Mouse (Mus musculus) embryo, embryonic 10 days (tissue): Measurements from ENCODE around the gene Mpc1.
A peak's percentile ranks its signal among the peaks of the same experiment; 100 is the strongest.

Experiments used
- DNase-seq: peaks from one replicate; pipeline ENCODE4 v3.0.0-alpha.2; 2015; ENCODE audit warnings: low spot score

Mpc1 gene

GRCm38 (mm10) chr17:8282821-8283525 is at the start of gene Mpc1:
Mpc1 (plus strand) TSS chr17:8282904.
- peak; percentile 55 for DNase-seq

GRCm38 (mm10) chr17:8233618-8234214 is 49.0 kb upstream of the Mpc1 start:
- no peak for DNase-seq

- DNase-seq, result no peak
These were observed 48.2 kb upstream of the Mpc1 start for GRCm38 (mm10) chr17:8234537-8234936.

GRCm38 (mm10) chr17:8235743-8236142 is 47.0 kb upstream of the Mpc1 start, which contains the start of gene Ccr6:
Ccr6 (plus strand) TSS chr17:8236043.
- no peak for DNase-seq

- no peak for DNase-seq
These were observed 44.5 kb upstream of the Mpc1 start for GRCm38 (mm10) chr17:8238012-8238710.

GRCm38 (mm10) chr17:8239561-8239960 is 43.1 kb upstream of the Mpc1 start:
- DNase-seq, result no peak

- DNase-seq, result no peak
These were observed 42.2 kb upstream of the Mpc1 start for GRCm38 (mm10) chr17:8240517-8240916.

- DNase-seq, result no peak
These were observed 41.1 kb upstream of the Mpc1 start for GRCm38 (mm10) chr17:8241645-8242044.

GRCm38 (mm10) chr17:8242186-8242585 is 40.5 kb upstream of the Mpc1 start:
- DNase-seq, result no peak

GRCm38 (mm10) chr17:8244124-8244523 is 38.6 kb upstream of the Mpc1 start:
- DNase-seq, result no peak

GRCm38 (mm10) chr17:8246102-8246754 is 36.5 kb upstream of the Mpc1 start:
- DNase-seq, result no peak

GRCm38 (mm10) chr17:8251704-8252103 is 31.0 kb upstream of the Mpc1 start:
- no peak for DNase-seq

GRCm38 (mm10) chr17:8254268-8254667 is 28.4 kb upstream of the Mpc1 start:
- DNase-seq, result no peak

GRCm38 (mm10) chr17:8254914-8255313 is 27.8 kb upstream of the Mpc1 start:
- DNase-seq, result no peak

GRCm38 (mm10) chr17:8255583-8255982 is 27.1 kb upstream of the Mpc1 start:
- no peak for DNase-seq

- DNase-seq, result no peak
These were observed 25.7 kb upstream of the Mpc1 start for GRCm38 (mm10) chr17:8256982-8257381.

- peak; percentile 78 for DNase-seq
These were observed 18.1 kb upstream of the Mpc1 start for GRCm38 (mm10) chr17:8264638-8265037.

GRCm38 (mm10) chr17:8272054-8272749 is 10.5 kb upstream of the Mpc1 start:
- DNase-seq, result no peak

GRCm38 (mm10) chr17:8272951-8273350 is 9.8 kb upstream of the Mpc1 start:
- no peak for DNase-seq

- DNase-seq, result no peak
These were observed 6.6 kb upstream of the Mpc1 start for GRCm38 (mm10) chr17:8276071-8276470.

- DNase-seq, result no peak
These were observed 6.0 kb upstream of the Mpc1 start for GRCm38 (mm10) chr17:8276680-8277079.

GRCm38 (mm10) chr17:8277266-8277665 is 5.4 kb upstream of the Mpc1 start:
- no peak for DNase-seq
